Mouse (Mus musculus) stomach, postnatal 0 days (tissue): ENCODE results near the gene Mmp1b. TPM values are rescaled to one million over a fixed set of nuclear protein-coding genes. Genes with fewer than 3 reads are reported as not detected.
"Not testable (repeated sequence)": the region's sequence is repeated elsewhere in the genome, so short reads cannot be mapped to it uniquely, and the experiment has no call there.

ENCODE experiments used
- ATAC-seq: fragments of 200-750 bp; cut with Nextera tagmentation; 2 replicates; pipeline ENCODE4 v1.8.0; 2017; ENCODE audit not compliant: low FRiP score, low TSS enrichment
- DNase-seq: peaks from one replicate; pipeline ENCODE4 v3.0.0-alpha.2; 2016; ENCODE audit warnings: low spot score
- H3K27ac ChIP-seq: fragments of 300-500 bp; sonication (generic); replicated peaks from 2 replicates; pipeline ENCODE4 v1.5.1; 2014; ENCODE audit warnings: mild to moderate bottlenecking, control low read depth
- H3K27me3 ChIP-seq: fragments of 300-500 bp; sonication (generic); 2 replicates; pipeline ENCODE4 v1.6.1; 2014; ENCODE audit warnings: low read length; ENCODE audit not compliant: control insufficient read depth, insufficient read depth
- H3K36me3 ChIP-seq: fragments of 300-500 bp; sonication (generic); 2 replicates; pipeline ENCODE4 v1.6.1; 2014; ENCODE audit warnings: low read length, mixed read lengths; ENCODE audit not compliant: control insufficient read depth, insufficient read depth
- H3K4me1 ChIP-seq: fragments of 300-500 bp; sonication (generic); replicated peaks from 2 replicates; pipeline ENCODE4 v1.6.1; 2014; ENCODE audit warnings: antibody characterized with exemption; ENCODE audit not compliant: control insufficient read depth, insufficient read depth
- H3K4me2 ChIP-seq: fragments of 300-500 bp; sonication (generic); replicated peaks from 2 replicates; pipeline ENCODE4 v1.6.1; 2014; ENCODE audit warnings: low read depth, mild to moderate bottlenecking, control low read depth, moderate library complexity
- H3K4me3 ChIP-seq: fragments of 300-500 bp; sonication (generic); 2 replicates; pipeline ENCODE4 v1.5.1; 2014; ENCODE audit warnings: low read depth, low read length, control low read depth
- H3K9ac ChIP-seq: fragments of 300-500 bp; sonication (generic); 2 replicates; pipeline ENCODE4 v1.6.1; 2014; ENCODE audit warnings: mild to moderate bottlenecking, low read length, control low read depth, mixed read lengths
- H3K9me3 ChIP-seq: fragments of 300-500 bp; sonication (generic); 2 replicates; pipeline ENCODE4 v1.6.1; 2016; ENCODE audit warnings: low read length; ENCODE audit not compliant: control insufficient read depth
- CTCF ChIP-seq: IDR thresholded peaks from 2 replicates; pipeline ENCODE4 v1.5.1; 2016; ENCODE audit warnings: antibody characterized with exemption, low read depth, mild to moderate bottlenecking, moderate library complexity
- EP300 ChIP-seq: optimal IDR thresholded peaks from 2 replicates; pipeline ENCODE3; 2016; ENCODE audit warnings: antibody characterized with exemption
- WGBS: fragments of 180-500 bp; shearing (Covaris S2); extraction: QIAGEN DNeasy Blood & Tissue Kit; methylation state at CpG from one replicate; pipeline ENCODE4 v1.1.7; 2014; 5-methylcytosine and 5-hydroxymethylcytosine counted together
- polyA plus RNA-seq: library from polyadenylated mRNA; unstranded; fragments of >200 nt; fragmentation: Nextera tagmentation; extraction: Ambion mirVana; gene quantifications from 2 replicates; pipeline ENCODE4 v1.2.1, GENCODE M21; 2015

Gene Mmp1b
- not detected in 2 replicates for polyA plus RNA-seq

GRCm38 (mm10) chr9:7387947-7388346 is at the start of gene Mmp1b:
Mmp1b (minus strand) TSS chr9:7388047.
- DNase-seq = no peak
- no peak within 1 kb of the TSS for H3K4me3 ChIP-seq
- H3K4me1 ChIP-seq = no peaks in the 10 kb centered on the region
- no peaks in the 10 kb centered on the region for H3K27me3 ChIP-seq
- TF ChIP-seq CTCF (no peak), EP300 (no peak)
- H3K36me3 ChIP-seq = no peaks in the 10 kb centered on the region
- H3K27ac ChIP-seq = no peak within 1 kb of the TSS
- H3K9me3 ChIP-seq = no peaks in the 10 kb centered on the region
- no peak within 1 kb of the TSS for H3K4me2 ChIP-seq
- H3K9ac ChIP-seq = no peak within 1 kb of the TSS
- no peak for ATAC-seq

DNA sequence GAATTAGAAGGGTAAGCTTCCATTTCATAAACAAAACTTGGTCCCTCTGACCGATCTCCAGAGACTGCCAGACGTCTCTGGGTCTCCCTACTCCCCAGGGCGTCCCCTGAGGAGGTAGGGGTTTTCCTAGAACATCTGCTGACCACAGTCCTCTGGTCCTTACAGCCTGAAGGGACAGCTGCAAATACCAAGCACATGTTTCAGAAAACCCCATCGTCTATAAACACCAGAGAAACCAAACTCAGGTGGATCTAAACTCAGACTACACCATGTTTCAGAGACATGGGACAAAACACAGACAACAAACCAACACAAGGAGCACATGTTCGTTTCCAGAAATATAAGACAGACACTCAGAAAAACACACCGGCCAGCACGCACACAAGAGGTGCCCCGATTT is 8.7 kb upstream of the Mmp1b start:
- not testable (repeated sequence) for H3K4me2 ChIP-seq, H3K36me3 ChIP-seq, H3K4me1 ChIP-seq, H3K9me3 ChIP-seq, DNase-seq, H3K9ac ChIP-seq, H3K27me3 ChIP-seq, ATAC-seq, H3K4me3 ChIP-seq, H3K27ac ChIP-seq
- 72% methylated on average over 8 of the region's 8 CpGs for WGBS

- Histone ChIP-seq H3K4me3 (no peak overlapping the region), H3K9ac (no peak overlapping the region), H3K36me3 (no peaks in the 10 kb centered on the region), H3K9me3 (no peaks in the 10 kb centered on the region), H3K27me3 (no peaks in the 10 kb centered on the region), H3K4me1 (no peaks in the 10 kb centered on the region), H3K4me2 (no peak overlapping the region), H3K27ac (no peak overlapping the region)
- 70% methylated on average over 3 of the region's 3 CpGs for WGBS
- ATAC-seq = no peak
- DNase-seq = no peak
- no peak for TF ChIP-seq EP300
- TF ChIP-seq CTCF = no peak
Measured at GRCm38 (mm10) chr9:7354535-7354934, 33.3 kb downstream of the Mmp1b start.

- ATAC-seq = no peak
- 88% methylated on average over 2 of the region's 2 CpGs for WGBS
- Histone ChIP-seq H3K27ac (no peak overlapping the region), H3K4me2 (no peak overlapping the region), H3K9me3 (no peaks in the 10 kb centered on the region), H3K36me3 (no peaks in the 10 kb centered on the region), H3K4me3 (no peak overlapping the region), H3K4me1 (no peaks in the 10 kb centered on the region), H3K27me3 (no peaks in the 10 kb centered on the region), H3K9ac (no peak overlapping the region)
- no peak for DNase-seq
- TF ChIP-seq EP300 = no peak
- no peak for TF ChIP-seq CTCF
Measured at GRCm38 (mm10) chr9:7345513-7345912, 42.3 kb downstream of the Mmp1b start.

DNA sequence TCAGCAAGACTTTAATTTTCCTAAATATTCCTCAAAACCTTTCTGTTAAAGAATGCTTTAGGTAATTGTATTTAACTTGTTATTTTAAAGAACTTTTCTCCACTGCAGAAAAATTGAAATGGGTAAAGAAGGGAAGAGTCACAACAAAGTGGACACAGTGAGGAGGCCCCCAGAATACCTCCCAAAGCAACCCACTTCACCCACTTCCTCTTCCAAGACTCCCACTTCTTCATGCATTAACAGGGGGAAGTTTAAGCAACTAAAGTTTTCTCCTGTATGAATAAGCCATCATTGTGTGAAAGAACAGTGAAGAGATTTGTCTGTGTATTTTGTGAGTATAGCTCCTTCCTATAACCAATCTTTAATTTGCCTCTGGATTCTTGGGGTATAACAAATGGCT is 43.7 kb downstream of the Mmp1b start, which contains the start of gene Mmp12:
Mmp12 (plus strand) TSS at position 275 of the 400 bp plus-strand sequence.
- no peak for DNase-seq
- H3K36me3 ChIP-seq = no peaks in the 10 kb centered on the region
- H3K27me3 ChIP-seq = no peaks in the 10 kb centered on the region

GRCm38 (mm10) chr9:7336740-7337483 is 50.9 kb downstream of the Mmp1b start:
- Histone ChIP-seq H3K4me3 (no peak overlapping the region), H3K4me2 (no peak overlapping the region), H3K36me3 (no peaks in the 10 kb centered on the region), H3K9me3 (no peaks in the 10 kb centered on the region), H3K4me1 (no peaks in the 10 kb centered on the region), H3K9ac (no peak overlapping the region), H3K27ac (no peak overlapping the region), H3K27me3 (no peaks in the 10 kb centered on the region)
- DNase-seq = no peak
- ATAC-seq = no peak
- no peak for TF ChIP-seq EP300

More for the DNA sequence above, 43.7 kb downstream of the Mmp1b start, which contains the start of gene Mmp12:
- no peak within 1 kb of the TSS for H3K4me3 ChIP-seq
- H3K4me1 ChIP-seq = no peaks in the 10 kb centered on the region
- ATAC-seq = no peak
- H3K27ac ChIP-seq = no peak within 1 kb of the TSS
- H3K9ac ChIP-seq = no peak within 1 kb of the TSS
- no peaks in the 10 kb centered on the region for H3K9me3 ChIP-seq
- TF ChIP-seq EP300 (no peak), CTCF (no peak)
- no peak within 1 kb of the TSS for H3K4me2 ChIP-seq
